Mouse (Mus musculus) hindbrain, postnatal 0 days (tissue): Measurements from ENCODE around the gene Atad3a. TPM values are rescaled to one million over a fixed set of nuclear protein-coding genes. Genes with fewer than 3 reads are reported as not detected.
A peak's percentile ranks its signal among the peaks of the same experiment; 100 is the strongest.

ENCODE experiments used
- ATAC-seq: fragments of 200-750 bp; cut with Nextera tagmentation; 2 replicates; pipeline ENCODE4 v1.8.0; 2017; ENCODE audit warnings: mild to moderate bottlenecking, moderate TSS enrichment, moderate library complexity
- DNase-seq: peaks from one replicate; pipeline ENCODE4 v3.0.0-alpha.2; 2015; ENCODE audit warnings: low spot score
- H3K27ac ChIP-seq: fragments of 300-500 bp; sonication (generic); 2 replicates; pipeline ENCODE4 v1.5.1; 2014; ENCODE audit warnings: mild to moderate bottlenecking
- H3K27me3 ChIP-seq: fragments of 300-500 bp; sonication (generic); 2 replicates; pipeline ENCODE4 v1.6.1; 2014; ENCODE audit warnings: low read length, mixed read lengths; ENCODE audit not compliant: insufficient read depth
- H3K36me3 ChIP-seq: fragments of 300-500 bp; sonication (generic); 2 replicates; pipeline ENCODE4 v1.6.1; 2014; ENCODE audit warnings: low read length, mixed read lengths; ENCODE audit not compliant: insufficient read depth
- H3K4me1 ChIP-seq: fragments of 300-500 bp; sonication (generic); 2 replicates; pipeline ENCODE4 v1.6.1; 2014; ENCODE audit warnings: antibody characterized with exemption, low read length, mixed read lengths; ENCODE audit not compliant: insufficient read depth
- H3K4me2 ChIP-seq: fragments of 300-500 bp; sonication (generic); 2 replicates; pipeline ENCODE4 v1.6.1; 2014; ENCODE audit warnings: low read depth, mild to moderate bottlenecking, low read length, moderate library complexity, mixed read lengths
- H3K4me3 ChIP-seq: fragments of 300-500 bp; sonication (generic); 2 replicates; pipeline ENCODE4 v1.5.1; 2014; ENCODE audit warnings: low read length
- H3K9ac ChIP-seq: fragments of 300-500 bp; sonication (generic); replicated peaks from 2 replicates; pipeline ENCODE4 v1.6.1; 2014; ENCODE audit warnings: mild to moderate bottlenecking, low read length, moderate library complexity, mixed read lengths
- H3K9me3 ChIP-seq: fragments of 300-500 bp; sonication (generic); 2 replicates; pipeline ENCODE4 v1.6.1; 2016; ENCODE audit warnings: low read length, mixed read lengths
- CTCF ChIP-seq: IDR thresholded peaks from 2 replicates; pipeline ENCODE4 v1.5.1; 2016; ENCODE audit warnings: antibody characterized with exemption, control low read depth, low read depth
- whole genome bisulfite sequencing: fragments of 180-500 bp; shearing (Covaris S2); extraction: QIAGEN DNeasy Blood & Tissue Kit; methylation state at CpG from one replicate; pipeline ENCODE4 v1.1.7; 2014; 5-methylcytosine and 5-hydroxymethylcytosine counted together
- polyA plus RNA-seq: library from polyadenylated mRNA; unstranded; fragments of >200 nt; fragmentation: Nextera tagmentation; extraction: Ambion mirVana; gene quantifications from 2 replicates; pipeline ENCODE4 v1.2.1, GENCODE M21; 2015
- total RNA-seq: library from RNA; depleted of rRNA; stranded (reverse); fragments of >200 nt; gene quantifications from 2 replicates; pipeline ENCODE4 v1.2.3, GENCODE M21; 2014

The Atad3a gene
- total and polyA plus RNA-seq, 2 experiments from 2014 or later, result 72.2 to 83.4 TPM

DNA sequence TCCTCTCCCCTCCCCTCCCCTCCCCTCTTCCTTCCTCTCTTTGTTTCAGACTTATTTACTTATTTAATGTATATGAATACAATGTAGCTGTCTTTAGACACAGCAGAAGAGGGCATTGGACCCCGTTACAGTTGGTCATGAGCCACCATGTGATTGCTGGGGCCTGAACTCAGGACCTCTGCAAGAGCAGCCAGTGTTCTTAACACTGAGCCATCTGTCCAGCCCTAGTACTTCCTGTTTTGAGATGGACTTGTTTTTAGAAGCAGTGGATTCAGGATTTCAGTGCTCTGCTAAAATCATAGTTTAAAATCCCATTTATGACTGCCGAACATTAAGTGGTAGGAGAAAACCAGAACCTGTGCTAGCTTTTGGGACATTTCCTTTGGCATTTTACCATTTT lies 52.3 kb downstream of the Atad3a start:
- Histone ChIP-seq H3K4me1 (peaks cover 4% of the 10 kb centered on the region; the same call in 1 of the 2 replicates), H3K9me3 (no peaks in the 10 kb centered on the region), H3K36me3 (no peaks in the 10 kb centered on the region), H3K9ac (no peak overlapping the region), H3K27me3 (no peaks in the 10 kb centered on the region), H3K4me2 (no peak overlapping the region), H3K4me3 (no peak overlapping the region), H3K27ac (no peak overlapping the region)
- DNase-seq (no peak), ATAC-seq (no peak)
- 73% methylated on average over 2 of the region's 2 CpGs for WGBS
- TF ChIP-seq CTCF, result no peak

DNA sequence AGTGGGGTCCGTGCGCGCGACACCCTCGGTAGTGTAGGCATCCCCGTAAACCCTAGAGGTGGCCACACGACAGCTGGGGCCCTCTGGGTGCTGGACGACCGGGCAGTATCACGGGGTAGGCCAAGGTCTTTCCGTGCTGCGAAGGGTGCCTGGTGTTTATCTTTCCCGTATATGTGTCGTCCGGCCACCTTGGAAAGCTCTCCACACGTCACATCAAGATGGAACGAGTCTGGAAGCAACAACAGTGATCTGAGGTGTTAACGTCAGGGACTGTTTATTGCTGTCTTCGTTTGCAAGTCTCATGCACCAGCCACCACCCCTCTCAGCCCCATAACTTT lies 55.3 kb downstream of the Atad3a start:
- no peak for TF ChIP-seq CTCF
- Histone ChIP-seq H3K9me3 (no peaks in the 10 kb centered on the region), H3K27me3 (no peaks in the 10 kb centered on the region), H3K36me3 (no peaks in the 10 kb centered on the region), H3K9ac (peak overlapping the region; percentile 95), H3K4me1 (peaks cover 4% of the 10 kb centered on the region; the same call in 1 of the 2 replicates), H3K4me3 (peak overlapping the region; percentile 94), H3K27ac (peak overlapping the region; percentile 97), H3K4me2 (peak overlapping the region; percentile 83)
- under 1% methylated on average over 19 of the region's 19 CpGs for WGBS
- ATAC-seq (no peak), DNase-seq (no peak)

DNA sequence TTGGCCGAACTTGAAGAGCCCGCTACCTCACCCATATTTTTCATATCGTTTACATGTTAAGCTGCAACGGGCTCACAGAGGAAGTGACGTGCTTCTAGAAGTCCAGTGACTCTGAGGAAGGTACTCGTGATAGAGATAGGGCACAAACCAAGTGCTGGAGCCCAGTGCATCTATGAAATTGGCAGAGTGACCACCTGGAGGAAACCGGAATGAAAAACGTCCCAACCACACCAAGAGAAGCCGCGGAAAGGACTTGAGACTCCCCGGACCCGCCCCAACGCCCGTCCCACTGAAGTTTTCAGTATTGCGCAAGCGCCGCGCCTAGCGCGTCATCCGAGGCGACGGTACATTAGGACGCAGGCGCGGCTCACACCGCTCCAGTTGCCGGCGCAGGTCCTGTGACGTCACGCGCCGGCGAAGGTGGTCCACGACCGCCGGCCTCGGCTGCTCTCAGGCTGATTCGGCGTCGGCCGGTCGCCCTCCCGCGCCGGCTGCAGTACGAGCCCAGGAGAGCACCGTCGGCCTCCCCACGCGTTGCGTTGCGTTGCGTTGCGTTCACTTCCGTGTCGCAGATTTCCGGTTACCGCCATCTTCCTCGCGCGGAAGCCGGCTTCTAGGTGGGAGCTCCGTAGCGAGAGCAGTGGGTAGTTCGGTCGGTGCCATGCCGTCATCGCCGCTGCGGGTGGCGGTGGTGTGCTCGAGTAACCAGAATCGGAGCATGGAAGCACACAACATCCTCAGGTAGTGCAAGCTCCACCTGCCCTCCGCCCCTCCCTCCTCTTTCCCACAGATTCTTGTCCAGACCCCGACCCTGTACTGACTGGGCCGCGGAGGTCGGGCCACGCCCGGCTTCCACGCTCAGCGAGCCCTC lies 55.9 kb downstream of the Atad3a start, which contains the start of gene Ssu72:
Ssu72 (plus strand) TSS at position 80 of the 871 bp plus-strand sequence.
- under 1% methylated on average over 79 of the region's 83 CpGs for WGBS
- peak; percentile 96 for ATAC-seq
- H3K4me1 ChIP-seq, result peaks cover 4% of the 10 kb centered on the region; the same call in 1 of the 2 replicates
- DNase-seq, result peak; percentile 98
- peak within 1 kb of the TSS; percentile 94 for H3K4me3 ChIP-seq
- no peaks in the 10 kb centered on the region for H3K27me3 ChIP-seq
- H3K9me3 ChIP-seq, result no peaks in the 10 kb centered on the region
- peak within 1 kb of the TSS; percentile 83 for H3K4me2 ChIP-seq
- H3K27ac ChIP-seq, result peak within 1 kb of the TSS; percentile 97
- TF ChIP-seq CTCF, result no peak
- peak within 1 kb of the TSS; percentile 95 for H3K9ac ChIP-seq
- H3K36me3 ChIP-seq, result no peaks in the 10 kb centered on the region

DNA sequence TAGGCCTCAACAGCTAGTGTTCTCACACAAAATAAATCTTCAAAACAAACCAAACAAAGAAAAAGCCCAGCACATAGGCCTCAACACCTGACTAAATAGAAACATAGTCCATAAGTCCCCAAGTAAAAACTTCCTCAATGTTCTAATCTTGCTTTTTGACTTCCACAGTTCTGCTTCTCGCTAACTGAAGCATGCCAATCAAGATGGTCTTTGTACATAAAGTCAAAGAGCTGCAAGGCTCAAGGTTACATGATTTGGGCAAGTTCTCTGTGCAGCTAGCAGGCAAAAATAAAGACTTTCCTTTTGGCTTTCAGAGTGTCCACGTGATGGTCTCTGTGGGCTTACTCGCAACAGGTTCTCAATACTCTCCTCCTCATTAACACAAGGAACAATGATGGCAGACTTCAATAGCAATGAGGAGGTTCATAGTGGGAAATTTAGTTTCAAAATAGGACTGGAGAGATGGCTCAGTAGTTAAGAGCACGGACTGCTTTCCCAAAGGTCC lies 57.4 kb downstream of the Atad3a start:
- H3K9me3 ChIP-seq, result no peaks in the 10 kb centered on the region
- no peak overlapping the region for H3K9ac ChIP-seq
- H3K27ac ChIP-seq, result no peak overlapping the region
- H3K4me3 ChIP-seq, result no peak overlapping the region
- WGBS, result 97% methylated on average over 4 of the region's 4 CpGs
- no peak for TF ChIP-seq CTCF
- no peak overlapping the region for H3K4me2 ChIP-seq
- H3K36me3 ChIP-seq, result no peaks in the 10 kb centered on the region
- DNase-seq, result no peak
- peaks cover 4% of the 10 kb centered on the region; the same call in 1 of the 2 replicates for H3K4me1 ChIP-seq
- no peak for ATAC-seq
- no peaks in the 10 kb centered on the region for H3K27me3 ChIP-seq

GRCm38 (mm10) chr4:155700425-155700824 lies 60.5 kb downstream of the Atad3a start:
- H3K36me3 ChIP-seq, result no peaks in the 10 kb centered on the region
- H3K27me3 ChIP-seq, result no peaks in the 10 kb centered on the region
- no peak overlapping the region for H3K4me3 ChIP-seq
- peak; percentile 49 for DNase-seq
- no peak overlapping the region for H3K27ac ChIP-seq
- peak; percentile 75 for TF ChIP-seq CTCF
- H3K4me2 ChIP-seq, result no peak overlapping the region
- no peak for ATAC-seq
- peaks cover 11% of the 10 kb centered on the region for H3K4me1 ChIP-seq
- H3K9me3 ChIP-seq, result no peaks in the 10 kb centered on the region
- no peak overlapping the region for H3K9ac ChIP-seq

- ATAC-seq, result no peak
- H3K4me2 ChIP-seq, result peak overlapping the region; percentile 83
- no peaks in the 10 kb centered on the region for H3K27me3 ChIP-seq
- H3K4me3 ChIP-seq, result peak overlapping the region; percentile 69
- no peak overlapping the region for H3K27ac ChIP-seq
- H3K36me3 ChIP-seq, result no peaks in the 10 kb centered on the region
- peaks cover 16% of the 10 kb centered on the region for H3K4me1 ChIP-seq
- no peaks in the 10 kb centered on the region for H3K9me3 ChIP-seq
- no peak for DNase-seq
- WGBS, result 74% methylated on average over 16 of the region's 16 CpGs
- TF ChIP-seq CTCF, result no peak
- no peak overlapping the region; the same call in 1 of the 2 replicates for H3K9ac ChIP-seq
Observed at GRCm38 (mm10) chr4:155696261-155697255, 64.3 kb downstream of the Atad3a start.
